Mouse (Mus musculus): Measurements from ENCODE around the gene Trpc7.

Gene Trpc7

DNA sequence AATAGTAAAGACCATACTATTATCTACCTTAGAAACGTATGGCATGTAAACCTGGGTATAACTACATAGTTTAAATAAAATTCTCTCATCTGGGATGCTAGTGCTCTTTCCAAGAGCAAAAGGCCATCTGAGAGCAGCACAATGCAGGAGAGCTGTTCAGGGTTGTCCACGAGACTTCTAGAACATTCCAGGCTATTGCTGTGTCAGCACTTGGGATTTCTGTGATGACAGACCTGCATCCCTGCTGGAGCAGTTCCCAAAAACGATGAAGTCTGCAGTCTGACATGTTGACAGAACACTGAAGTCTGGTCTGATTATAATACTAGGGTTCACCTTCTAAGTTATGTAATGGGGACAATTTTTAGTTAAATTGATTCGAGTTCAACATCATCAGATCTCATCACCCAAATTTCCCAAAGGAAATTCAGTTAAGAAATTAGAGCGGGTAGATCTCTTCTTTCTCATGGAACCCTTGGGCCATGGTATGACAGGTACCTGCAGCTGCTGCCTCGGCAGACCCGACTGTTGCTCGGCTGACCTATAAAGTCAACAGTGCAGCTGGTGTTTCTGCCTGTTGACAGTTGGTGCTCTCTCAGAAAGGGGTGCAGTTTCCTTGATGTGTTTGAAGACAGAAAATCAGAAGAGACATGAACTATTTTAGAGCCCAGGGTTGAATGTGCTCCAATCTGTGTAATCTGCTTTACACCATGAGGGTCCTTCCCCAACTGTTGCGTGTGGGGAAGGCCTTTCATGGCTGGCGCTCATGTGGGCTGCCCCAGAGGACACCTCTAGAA is 148.9 kb downstream of the Trpc7 start:
- no peak for DNase-seq (ENCODE audit: low read depth)

DNA sequence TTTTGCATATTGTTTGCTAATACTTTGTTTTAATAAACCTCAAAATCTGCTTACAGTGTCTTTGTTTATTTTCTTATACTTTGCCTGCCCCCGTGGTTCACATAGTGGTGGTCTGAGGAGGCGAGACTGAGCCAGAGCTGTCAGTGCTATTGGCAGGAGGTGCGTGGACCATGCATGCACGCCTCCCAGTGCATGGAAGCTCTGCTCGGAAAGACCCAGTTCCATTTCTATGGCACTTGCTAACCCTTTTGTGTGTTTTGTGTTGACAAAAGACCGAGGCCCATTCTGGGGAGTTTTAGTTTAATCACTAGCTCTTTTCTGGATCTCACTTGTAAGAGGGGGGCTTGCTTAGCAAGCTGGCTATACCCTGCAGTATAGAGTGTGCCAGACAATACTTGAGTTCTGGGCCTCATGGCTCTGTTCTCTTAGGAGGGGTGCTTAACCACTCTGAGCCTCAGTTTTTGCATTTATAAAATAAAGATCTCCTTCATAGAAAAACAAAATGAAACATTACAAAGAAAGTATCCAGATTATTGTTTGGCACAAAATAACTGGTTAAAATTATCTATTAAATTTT is 153.4 kb downstream of the Trpc7 start:
- no peak for DNase-seq (ENCODE audit: low read depth)

DNA sequence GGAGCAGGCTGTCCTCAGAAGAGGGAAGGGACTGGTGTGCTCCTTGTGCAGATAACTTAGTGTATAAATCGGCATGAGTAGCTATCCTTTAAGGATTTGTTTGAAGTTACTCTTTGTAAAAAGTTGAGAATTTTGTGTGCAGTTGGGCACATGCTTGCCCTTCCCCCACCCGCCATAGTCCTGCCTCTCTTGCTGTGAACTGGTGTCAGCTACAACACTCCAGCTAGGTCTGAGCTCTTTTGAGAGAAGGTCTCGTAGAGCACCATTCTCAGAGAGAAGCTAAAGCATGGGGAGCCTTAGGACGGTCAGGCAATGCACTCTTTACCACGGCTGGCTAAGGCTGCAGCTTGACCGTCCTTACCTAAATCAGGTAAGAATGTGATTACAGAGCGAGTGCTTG is 154.1 kb downstream of the Trpc7 start:
- no peak for DNase-seq (ENCODE audit: low read depth)

DNA sequence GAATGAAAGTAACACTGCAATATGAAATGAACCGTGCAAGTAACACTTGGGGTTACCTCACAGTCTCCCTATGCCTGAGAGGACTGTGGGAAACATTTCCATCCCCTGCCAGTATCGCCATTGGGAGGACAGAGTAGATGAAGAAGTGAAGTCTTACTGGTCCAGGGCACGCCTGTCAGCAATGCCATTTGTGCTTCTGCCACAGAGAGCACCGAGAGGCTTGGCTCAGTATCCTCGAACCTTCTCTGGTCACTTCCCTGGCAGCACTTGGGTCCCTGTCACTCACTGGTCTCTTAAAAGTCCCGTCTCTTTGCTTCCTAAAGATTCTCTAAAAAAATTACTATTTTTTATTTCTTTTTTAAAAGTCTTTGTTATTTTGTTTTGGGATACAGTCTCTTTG is 155.3 kb downstream of the Trpc7 start:
- DNase-seq (ENCODE audit: low read depth), result no peak

DNA sequence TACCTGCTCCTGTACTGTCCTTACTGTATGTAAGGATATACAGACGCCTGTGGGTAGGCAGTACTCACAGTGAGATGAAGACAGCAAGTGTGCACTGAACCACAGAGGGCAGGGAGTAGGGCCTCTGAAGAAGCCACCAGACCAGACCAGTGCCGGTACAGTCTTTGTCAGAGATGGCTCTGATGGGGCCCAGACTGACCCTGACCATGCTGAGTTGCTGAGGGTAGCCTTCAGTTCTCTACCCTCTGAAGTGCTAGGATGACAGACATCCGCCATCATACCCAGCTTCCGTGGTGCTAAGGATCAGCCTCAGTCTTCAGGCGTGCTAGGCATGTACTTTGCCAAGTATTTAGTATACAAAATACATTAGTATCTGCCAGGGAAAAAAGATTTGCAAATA is 156.2 kb downstream of the Trpc7 start:
- no peak for DNase-seq (ENCODE audit: low read depth)

DNA sequence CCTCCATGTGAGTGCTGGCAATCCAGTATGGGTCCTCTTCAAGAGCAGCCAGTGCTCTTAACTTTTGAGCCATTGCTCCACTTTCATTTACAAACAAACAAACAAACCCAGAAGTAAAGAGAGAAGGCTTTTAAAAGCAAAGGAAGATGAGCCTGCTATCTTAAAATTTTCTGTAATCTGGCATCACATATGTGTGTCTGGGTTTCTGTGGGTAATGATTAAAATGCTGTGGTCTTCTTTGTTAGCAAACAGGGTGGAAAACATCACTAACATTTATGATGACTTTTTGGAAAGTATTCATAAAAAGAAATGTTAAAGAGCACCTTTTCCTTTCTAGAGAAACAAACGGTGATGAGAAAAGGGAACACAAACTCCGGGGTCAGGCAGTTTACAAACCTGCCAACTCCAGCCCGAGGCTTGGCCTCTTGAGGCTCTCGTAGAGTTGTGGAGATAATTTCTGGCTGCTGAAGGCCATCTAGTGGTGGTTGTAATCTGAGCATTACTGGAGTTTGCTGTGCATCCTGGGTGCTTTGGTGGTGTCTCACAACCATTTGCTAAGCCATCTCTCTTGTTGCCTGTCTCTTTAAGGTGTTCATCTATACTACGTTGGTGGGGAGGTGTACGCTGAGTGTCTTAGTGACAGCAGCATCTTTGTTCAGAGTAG is 160.4 kb downstream of the Trpc7 start:
- peak; percentile 46 for DNase-seq (ENCODE audit: low read depth)

DNA sequence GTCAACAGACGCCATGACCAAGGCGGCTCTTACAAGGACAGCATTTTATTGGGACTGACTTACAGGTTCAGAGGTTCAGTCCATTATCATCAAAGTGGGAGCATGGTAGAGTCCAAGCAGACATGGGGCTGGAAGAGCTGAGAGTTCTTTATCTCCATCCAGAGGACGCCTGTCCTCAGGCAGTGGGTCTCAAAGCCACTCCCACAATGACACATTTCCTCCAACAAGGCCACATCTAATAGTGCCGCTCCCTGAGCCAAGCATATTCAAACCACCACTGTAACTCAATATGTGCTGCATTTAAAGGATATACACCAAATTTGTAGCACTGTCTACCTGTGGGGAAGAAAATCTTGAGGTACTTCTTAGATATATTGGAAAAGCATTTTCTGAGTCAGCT is 161.2 kb downstream of the Trpc7 start:
- no peak for DNase-seq (ENCODE audit: low read depth)

DNA sequence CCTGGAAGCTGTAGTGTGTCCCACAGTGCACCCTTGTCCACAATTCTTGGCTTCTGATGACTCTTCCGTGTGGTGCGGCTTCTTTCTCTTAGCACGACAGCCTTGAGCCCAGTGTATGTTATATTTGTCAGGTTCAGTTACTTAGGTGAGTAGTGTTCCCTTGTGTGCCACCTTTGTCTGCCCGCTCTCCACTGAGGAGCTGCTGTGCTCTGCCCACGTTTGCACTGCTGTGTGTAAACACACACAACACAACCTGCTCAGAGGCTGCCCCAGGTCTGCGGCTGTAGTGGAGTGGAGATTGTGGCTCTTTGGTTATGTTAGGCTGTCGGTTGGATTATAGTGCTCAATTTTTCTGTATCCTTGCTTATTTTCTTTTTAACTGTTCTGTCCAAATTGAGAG is 166.7 kb downstream of the Trpc7 start:
- DNase-seq (ENCODE audit: low read depth), result no peak

DNA sequence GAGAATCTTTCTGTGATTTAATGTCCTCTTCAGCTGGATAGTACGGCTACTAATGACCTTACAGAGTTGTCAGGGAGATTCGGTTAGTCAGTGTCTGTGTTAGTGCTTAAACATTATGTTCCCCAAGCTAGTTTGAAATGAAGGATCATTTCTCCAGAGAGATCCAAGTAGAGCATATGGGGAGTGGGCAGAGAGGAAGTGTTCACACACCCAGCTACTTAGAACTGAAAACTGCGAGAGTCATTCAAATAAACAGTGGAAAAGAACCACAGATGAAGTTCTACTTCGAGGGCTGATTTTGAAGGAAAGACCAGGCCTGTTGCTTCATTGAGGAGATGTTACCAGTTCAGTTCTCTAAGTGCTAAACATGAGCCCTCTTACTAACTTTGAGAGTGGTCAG is 169.2 kb downstream of the Trpc7 start:
- no peak for DNase-seq (ENCODE audit: low read depth)

All from naive thymus-derived CD4-positive, alpha-beta T cell, adult 2 months (primary cell).